Mouse (Mus musculus) spleen, adult 2 months (tissue): Measurements from ENCODE around the gene Slc26a9. TPM values are rescaled to one million over a fixed set of nuclear protein-coding genes. Genes with fewer than 3 reads are reported as not detected.
"Not testable (repeated sequence)": the region's sequence is repeated elsewhere in the genome, so short reads cannot be mapped to it uniquely, and the experiment has no call there.

ENCODE experiments used
- DNase-seq, 2 experiments: peaks; one replicate each; pipeline versions ENCODE4 v3.0.0 to v3.0.0-alpha.2; 2012 to 2021; ENCODE audit warnings: low spot score in 2 of 2, low read depth in 1 of 2
- H3K27ac ChIP-seq: fragments of 200-500 bp; 2 replicates; pipeline ENCODE4 v1.5.1; 2012; ENCODE audit warnings: low read length, inconsistent platforms; ENCODE audit not compliant: insufficient read depth
- H3K27me3 ChIP-seq: fragments of 200-500 bp; 2 replicates; pipeline ENCODE4 v1.6.1; 2012; ENCODE audit warnings: mild to moderate bottlenecking, moderate library complexity, low read length, inconsistent platforms; ENCODE audit not compliant: control insufficient read depth, insufficient read depth
- H3K36me3 ChIP-seq: fragments of 200-500 bp; 2 replicates; pipeline ENCODE4 v1.6.1; 2012; ENCODE audit warnings: mild to moderate bottlenecking, low read length, inconsistent platforms; ENCODE audit not compliant: control insufficient read depth, insufficient read depth
- H3K4me1 ChIP-seq: fragments of 200-500 bp; 2 replicates; pipeline ENCODE4 v1.6.1; 2011; ENCODE audit warnings: inconsistent platforms; ENCODE audit not compliant: control insufficient read depth, insufficient read depth, insufficient read length
- H3K4me3 ChIP-seq: fragments of 200-500 bp; 2 replicates; pipeline ENCODE4 v1.5.1; 2011; ENCODE audit warnings: mild to moderate bottlenecking, inconsistent platforms; ENCODE audit not compliant: insufficient read depth, insufficient read length; ENCODE audit errors: extremely low read depth
- CTCF ChIP-seq: fragments of 200-500 bp; IDR thresholded peaks from 2 replicates; pipeline ENCODE4 v1.5.1; 2011; ENCODE audit warnings: mild to moderate bottlenecking, inconsistent platforms; ENCODE audit not compliant: insufficient read depth, insufficient read length, insufficient replicate concordance; ENCODE audit errors: extremely low read depth
- POLR2A ChIP-seq: fragments of 200-500 bp; IDR thresholded peaks from 2 replicates; pipeline ENCODE4 v1.6.1; 2011; ENCODE audit warnings: low read depth, low read length, inconsistent platforms
- WGBS: fragments of 180-500 bp; shearing (Covaris S2); methylation state at CpG from one replicate; pipeline ENCODE4 v1.1.7; 2018; 5-methylcytosine and 5-hydroxymethylcytosine counted together
- polyA plus RNA-seq: library from polyadenylated mRNA; depleted of rRNA; stranded (reverse); fragments of >200 nt; gene quantifications from 2 replicates; pipeline ENCODE4 v1.2.3, GENCODE M21; 2012; rRNA removed

The Slc26a9 gene
- polyA plus RNA-seq, 1 experiment, result 0.14 TPM

DNA sequence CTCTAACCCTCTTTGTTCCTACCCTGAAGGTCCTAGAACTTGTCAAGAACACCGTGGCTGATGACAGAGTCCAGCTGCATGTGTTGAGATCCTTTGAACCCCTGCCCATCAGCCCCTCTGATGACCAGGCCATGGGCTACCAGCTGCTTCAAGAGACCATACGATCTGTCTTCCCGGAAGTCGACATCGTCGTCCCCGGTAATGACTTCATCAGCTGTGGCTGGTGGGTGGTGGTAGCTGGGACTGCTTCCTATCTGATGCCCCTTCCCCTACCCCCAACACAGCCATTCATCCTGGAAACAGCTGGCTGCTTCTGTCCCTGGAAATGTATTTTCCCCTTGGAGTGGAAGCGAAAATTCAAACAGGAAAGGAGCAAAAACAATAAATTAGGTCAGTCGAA lies 68.2 kb downstream of the Slc26a9 start:
- no peak for DNase-seq
- TF ChIP-seq CTCF (no peak), POLR2A (no peak)
- Histone ChIP-seq H3K27ac (no peak overlapping the region), H3K27me3 (no peaks in the 10 kb centered on the region), H3K36me3 (no peaks in the 10 kb centered on the region), H3K4me3 (no peak overlapping the region), H3K4me1 (no peaks in the 10 kb centered on the region)
- WGBS, result 73% methylated on average over 9 of the region's 9 CpGs

DNA sequence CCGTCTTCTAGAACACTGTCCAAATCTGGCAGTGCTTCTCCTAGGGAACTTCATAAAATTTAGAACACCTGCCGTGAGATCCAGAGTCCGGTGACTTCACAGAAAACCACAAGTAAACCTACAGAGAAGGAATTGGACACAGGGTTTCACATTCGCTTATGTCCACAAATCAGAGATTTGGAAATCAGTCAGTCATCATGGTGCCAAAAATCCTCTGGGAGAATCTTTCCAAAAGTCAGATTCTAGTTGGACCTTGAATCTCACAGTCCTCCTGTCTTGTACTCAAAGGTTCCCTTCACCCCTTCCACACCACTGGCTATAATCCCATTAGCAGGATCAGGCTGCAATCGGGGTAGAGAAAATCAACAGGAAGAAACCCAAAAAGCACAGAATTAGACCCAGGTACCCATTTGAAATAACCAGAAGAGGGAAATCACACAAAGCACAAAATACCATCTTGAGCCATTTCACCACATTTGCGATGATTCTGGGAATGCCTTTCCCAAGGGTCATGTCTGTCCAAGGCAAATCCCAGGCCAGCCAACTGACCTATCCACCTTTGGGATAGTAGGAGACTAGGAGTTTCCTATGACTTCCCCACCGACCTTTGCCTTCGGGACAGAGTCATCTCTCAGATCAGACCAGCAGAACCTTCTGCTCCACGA lies 68.9 kb downstream of the Slc26a9 start:
- 89% methylated on average over 9 of the region's 9 CpGs for WGBS
- Histone ChIP-seq H3K27me3 (no peaks in the 10 kb centered on the region), H3K4me1 (no peaks in the 10 kb centered on the region), H3K36me3 (no peaks in the 10 kb centered on the region), H3K27ac (no peak overlapping the region), H3K4me3 (no peak overlapping the region)
- no peak for DNase-seq
- TF ChIP-seq POLR2A (no peak), CTCF (no peak)

DNA sequence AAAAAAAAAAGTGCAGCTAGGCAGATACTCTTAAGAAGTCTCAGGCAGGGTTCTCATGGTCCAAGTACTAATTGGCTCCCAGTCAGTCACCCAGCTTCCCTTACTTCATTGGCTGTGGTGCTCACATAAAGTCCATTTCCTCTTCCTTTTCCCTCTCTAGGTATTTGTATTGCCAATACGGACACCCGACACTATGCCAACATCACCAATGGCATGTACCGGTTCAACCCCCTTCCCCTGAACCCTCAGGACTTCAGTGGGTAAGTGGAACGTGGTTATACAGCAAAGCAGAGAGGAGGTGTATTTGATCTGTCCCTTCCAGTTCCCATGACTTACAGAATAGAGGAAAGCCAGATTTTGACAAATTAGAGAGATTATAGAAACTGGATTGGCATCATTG lies 69.9 kb downstream of the Slc26a9 start:
- 87% methylated on average over 4 of the region's 4 CpGs for WGBS
- H3K36me3 ChIP-seq, result no peaks in the 10 kb centered on the region
- H3K27ac ChIP-seq, result no peak overlapping the region
- no peaks in the 10 kb centered on the region for H3K27me3 ChIP-seq
- no peaks in the 10 kb centered on the region for H3K4me1 ChIP-seq
- H3K4me3 ChIP-seq, result no peak overlapping the region
- no peak for DNase-seq
- TF ChIP-seq POLR2A (no peak), CTCF (no peak)

DNA sequence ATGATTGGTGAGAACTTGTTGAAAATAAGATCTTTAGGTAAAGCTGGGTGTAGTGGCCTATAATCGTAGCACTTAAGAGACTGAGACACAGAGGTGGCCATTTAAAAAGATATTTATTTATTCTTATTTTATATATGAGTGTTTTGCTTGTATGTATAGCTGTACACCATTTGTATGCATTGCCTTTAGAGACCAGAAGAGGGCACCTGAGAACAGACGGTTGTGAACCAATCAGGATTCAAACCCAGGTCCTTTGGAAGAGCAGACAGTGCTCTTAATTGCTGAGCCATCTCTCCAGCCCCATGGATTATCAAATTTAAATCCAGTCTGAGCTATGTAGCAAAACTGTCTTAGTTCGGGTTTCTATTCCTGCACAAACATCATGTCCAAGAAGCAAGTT lies 70.4 kb downstream of the Slc26a9 start:
- TF ChIP-seq POLR2A (no peak), CTCF (no peak)
- no peak for DNase-seq

DNA sequence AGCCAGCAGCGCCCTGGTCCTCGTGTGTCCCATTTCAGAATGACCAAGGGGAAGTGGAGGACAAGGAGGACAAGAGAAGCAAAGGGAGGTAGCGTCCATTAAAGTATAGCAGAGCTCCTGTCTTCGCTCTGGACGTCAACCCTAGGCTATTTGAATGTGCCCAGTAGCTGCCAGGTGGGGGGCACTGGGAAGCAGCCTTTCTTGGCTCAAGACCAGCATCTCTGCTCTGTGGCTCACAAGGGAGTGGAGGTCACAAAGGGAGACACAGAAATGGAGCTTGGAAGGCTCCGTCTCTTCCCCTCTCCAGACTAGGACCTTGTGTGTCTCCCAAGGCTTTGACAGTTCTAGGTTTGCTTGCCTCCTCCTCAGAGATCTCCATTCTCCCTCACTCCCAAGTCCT lies 73.1 kb downstream of the Slc26a9 start:
- no peak overlapping the region for H3K4me3 ChIP-seq
- TF ChIP-seq CTCF (no peak), POLR2A (no peak)
- WGBS, result 86% methylated on average over 6 of the region's 6 CpGs
- H3K4me1 ChIP-seq, result no peaks in the 10 kb centered on the region
- H3K27ac ChIP-seq, result no peak overlapping the region
- no peak for DNase-seq
- no peaks in the 10 kb centered on the region for H3K36me3 ChIP-seq
- no peaks in the 10 kb centered on the region for H3K27me3 ChIP-seq

More for the DNA sequence above, 70.4 kb downstream of the Slc26a9 start:
- Histone ChIP-seq H3K36me3 (no peaks in the 10 kb centered on the region), H3K27ac (no peak overlapping the region), H3K4me1 (no peaks in the 10 kb centered on the region), H3K4me3 (no peak overlapping the region), H3K27me3 (no peaks in the 10 kb centered on the region)
- 83% methylated on average over 3 of the region's 3 CpGs for WGBS

DNA sequence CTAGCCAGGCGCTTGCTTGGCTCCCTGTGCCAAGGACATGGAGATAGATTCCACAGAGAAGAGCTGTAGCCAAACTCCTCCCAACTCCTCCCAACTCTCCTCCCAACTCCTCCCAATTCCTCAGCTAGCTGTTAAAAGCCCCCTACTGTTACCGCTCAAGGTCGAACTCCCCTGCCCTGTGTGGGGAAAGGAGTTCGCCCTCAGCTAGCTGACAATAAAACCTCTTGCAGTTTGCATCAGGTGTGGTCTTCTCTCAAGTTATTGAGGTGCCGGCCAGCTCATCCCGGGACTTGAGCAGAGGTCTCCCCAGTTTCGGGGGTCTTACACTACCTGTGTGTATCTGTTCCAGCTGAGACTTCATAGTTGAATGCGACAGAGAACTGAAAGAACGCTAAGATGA lies 76.5 kb downstream of the Slc26a9 start:
- not testable (repeated sequence) for H3K4me3 ChIP-seq, DNase-seq, H3K27me3 ChIP-seq, H3K4me1 ChIP-seq, H3K27ac ChIP-seq, H3K36me3 ChIP-seq
- WGBS, result 84% methylated on average over 9 of the region's 9 CpGs

DNA sequence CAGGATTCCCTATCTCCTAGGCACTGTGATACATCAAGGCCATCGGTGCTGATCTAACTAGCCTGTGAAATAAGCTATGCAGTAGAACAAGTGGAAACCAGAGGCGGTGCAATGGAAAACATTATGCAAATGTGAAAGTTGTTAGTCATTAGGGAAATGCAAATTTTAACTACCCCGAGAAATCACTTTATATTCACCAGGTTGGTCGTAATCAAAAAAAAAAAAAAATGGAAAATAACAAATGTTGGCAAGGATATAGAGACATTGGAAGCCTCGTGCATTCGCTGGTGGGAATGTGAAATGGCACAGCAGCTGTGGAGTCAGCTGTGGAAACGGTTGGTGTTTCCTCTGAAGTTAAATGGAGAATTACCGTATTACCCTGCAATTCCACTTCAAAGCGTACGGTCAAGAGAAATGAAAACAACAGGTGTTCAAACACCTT lies 77.1 kb downstream of the Slc26a9 start:
- no peak for DNase-seq
- H3K27me3 ChIP-seq, result no peaks in the 10 kb centered on the region
- no peak for TF ChIP-seq CTCF
- TF ChIP-seq POLR2A, result no peak
- no peak overlapping the region for H3K27ac ChIP-seq
- H3K36me3 ChIP-seq, result no peaks in the 10 kb centered on the region
- 71% methylated on average over 10 of the region's 10 CpGs for WGBS
- no peaks in the 10 kb centered on the region; the same call in 1 of the 2 replicates for H3K4me1 ChIP-seq
- no peak overlapping the region for H3K4me3 ChIP-seq

Other genes with a start within 250 kb of the Slc26a9 start
- gene Srgap2, start 216.7 kb upstream of the Slc26a9 start, polyA plus RNA-seq, result 11.0 and 12.5 TPM in 2 replicates
- 0.14 and 0.31 TPM in 2 replicates for gene Fam72a, start 216.1 kb upstream of the Slc26a9 start, polyA plus RNA-seq
- not detected in 2 replicates for gene Avpr1b, start 144.8 kb upstream of the Slc26a9 start, polyA plus RNA-seq
- gene Ctse, start 105.7 kb upstream of the Slc26a9 start, polyA plus RNA-seq, result 77.8 and 113 TPM in 2 replicates
- 3.3 and 6.9 TPM in 2 replicates for gene Rab7b, start 55.3 kb upstream of the Slc26a9 start, polyA plus RNA-seq
- gene Pm20d1, start 53.4 kb downstream of the Slc26a9 start, polyA plus RNA-seq, result 0.11 and 0.25 TPM in 2 replicates
- 22.9 and 41.1 TPM in 2 replicates for gene Slc41a1, start 83.5 kb downstream of the Slc26a9 start, polyA plus RNA-seq
- gene Rab29, start 123.2 kb downstream of the Slc26a9 start, polyA plus RNA-seq, result 30.1 and 35.7 TPM in 2 replicates
- 4.5 and 4.7 TPM in 2 replicates for gene Nucks1, start 166.5 kb downstream of the Slc26a9 start, polyA plus RNA-seq
- 23.9 and 28.0 TPM in 2 replicates for gene Slc45a3, start 218.9 kb downstream of the Slc26a9 start, polyA plus RNA-seq